Mouse (Mus musculus): ENCODE measurements around the gene Tmem212. TPM values are rescaled to one million over a fixed set of nuclear protein-coding genes. Genes with fewer than 3 reads are reported as not detected.
A peak's percentile ranks its signal among the peaks of the same experiment; 100 is the strongest.

The Tmem212 gene
- polyA plus RNA-seq, 1 experiment from 2014 or later = not detected

DNA sequence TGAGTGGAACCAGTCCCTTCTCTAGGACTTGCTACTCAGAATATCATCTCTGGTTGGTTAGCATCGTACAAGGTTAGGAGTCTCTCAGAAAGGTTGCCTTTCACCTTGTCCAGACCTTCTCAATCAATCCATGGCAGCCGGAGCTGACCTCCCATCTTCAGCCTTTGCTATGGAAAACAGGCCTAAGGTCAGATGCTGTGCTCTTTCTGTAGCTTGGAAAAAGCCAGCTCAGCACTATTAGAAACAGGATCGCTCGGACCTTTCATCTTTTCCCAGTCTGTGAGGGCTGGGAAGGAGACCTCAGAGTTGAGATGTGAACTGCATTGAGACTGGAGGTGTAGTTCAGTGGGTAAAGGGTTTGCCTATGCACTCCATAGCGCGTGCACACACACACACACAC is 10.6 kb downstream of the Tmem212 start:
- no peak for ATAC-seq (ENCODE audit: insufficient number of reproducible peaks, low FRiP score, low TSS enrichment, low read depth)
- WGBS = 81% methylated on average over 6 of the region's 6 CpGs
- peaks cover 17% of the 10 kb centered on the region for H3K4me1 ChIP-seq

DNA sequence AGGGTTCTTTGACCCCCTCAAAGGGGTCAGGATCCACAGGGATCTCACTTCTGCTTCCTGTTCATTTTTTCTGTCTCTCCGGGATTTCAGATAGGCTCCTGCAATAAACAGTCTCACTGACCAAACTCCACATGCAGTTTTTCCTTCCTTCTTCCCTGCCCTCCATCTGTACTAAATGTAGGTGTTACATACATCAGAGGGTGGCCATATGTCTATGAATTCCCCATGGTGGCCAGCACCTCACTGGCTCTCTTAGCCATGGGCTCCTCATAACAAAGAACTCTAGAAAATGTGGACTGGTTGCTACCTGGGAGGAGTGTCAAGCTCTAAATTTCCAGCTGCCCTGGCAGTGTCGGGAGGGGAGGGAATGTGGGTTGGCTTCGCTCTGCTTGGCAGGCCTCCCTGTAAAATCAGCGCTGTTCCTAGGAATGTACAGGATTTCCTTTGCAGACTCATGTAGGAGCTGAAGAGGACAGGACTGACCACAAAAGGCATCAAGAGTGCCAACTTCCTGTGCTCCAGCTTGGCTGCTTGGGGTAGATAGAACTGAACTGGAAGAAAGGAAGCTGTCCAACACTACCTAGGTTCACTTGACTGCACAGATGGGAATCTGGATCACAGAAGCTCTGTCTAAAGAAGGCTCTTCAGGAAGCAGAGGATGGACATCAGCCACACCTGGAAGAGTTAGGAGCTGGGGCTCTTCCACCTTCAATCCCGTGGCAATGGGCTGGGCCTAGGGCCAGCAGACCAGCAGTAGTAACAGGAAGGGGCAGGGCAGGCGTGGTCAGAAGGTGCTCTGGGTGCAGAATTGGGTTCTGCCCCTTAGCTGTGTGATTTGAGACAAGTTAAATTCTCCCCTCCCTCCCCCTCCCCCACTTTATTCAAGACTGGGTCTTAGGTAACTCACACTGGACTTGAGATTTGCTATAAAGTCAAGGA is 14.0 kb downstream of the Tmem212 start:
- Histone ChIP-seq H3K9ac (no peak overlapping the region), H3K4me1 (peaks cover 9% of the 10 kb centered on the region), H3K27me3 (no peaks in the 10 kb centered on the region), H3K36me3 (no peaks in the 10 kb centered on the region), H3K4me2 (no peak overlapping the region), H3K4me3 (no peak overlapping the region), H3K9me3 (no peaks in the 10 kb centered on the region), H3K27ac (peak overlapping the region; percentile 72)
- WGBS = 40% methylated on average over 6 of the region's 6 CpGs
- peak; percentile 75; the same call in 1 of the 2 replicates for ATAC-seq (ENCODE audit: insufficient number of reproducible peaks, low FRiP score, low TSS enrichment, low read depth)

More for the DNA sequence above, 10.6 kb downstream of the Tmem212 start:
- Histone ChIP-seq H3K4me3 (no peak overlapping the region), H3K36me3 (no peaks in the 10 kb centered on the region), H3K27me3 (no peaks in the 10 kb centered on the region), H3K9me3 (no peaks in the 10 kb centered on the region), H3K9ac (no peak overlapping the region), H3K4me2 (no peak overlapping the region), H3K27ac (no peak overlapping the region)

DNA sequence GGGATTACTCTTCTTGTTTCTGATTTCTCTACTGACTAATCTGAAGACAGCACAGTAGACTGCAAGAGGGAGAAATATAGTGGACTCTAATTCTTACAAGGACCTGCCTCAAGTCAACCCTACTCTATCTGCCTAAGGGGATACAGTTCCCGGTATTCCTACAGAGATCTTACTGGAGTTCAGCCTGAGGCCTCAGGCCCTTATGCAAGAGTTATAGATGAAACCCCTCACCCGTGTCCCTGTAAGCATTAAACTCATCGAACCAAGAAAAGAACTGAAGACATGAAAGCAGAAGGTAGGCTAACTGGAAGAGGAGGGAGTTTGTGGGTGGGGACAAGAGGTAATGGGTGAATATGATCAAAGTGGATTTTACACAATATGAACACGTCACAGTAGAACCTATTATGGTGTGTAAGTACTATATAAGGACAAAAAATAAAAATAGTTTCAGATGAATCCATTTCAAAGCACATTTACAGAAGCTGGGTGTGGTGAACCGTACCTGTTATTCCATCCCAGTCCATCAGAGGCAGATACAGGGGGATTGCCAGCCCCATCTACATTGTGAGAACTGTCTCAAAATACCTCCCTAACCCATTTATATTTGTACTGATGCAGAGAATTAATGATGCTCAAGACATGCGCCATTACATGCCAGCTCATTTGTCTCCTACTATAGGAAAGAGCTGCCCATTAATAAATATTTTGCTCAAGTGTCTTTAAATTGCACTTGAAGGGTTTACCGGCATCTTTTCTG is 17.1 kb downstream of the Tmem212 start:
- H3K9me3 ChIP-seq = no peaks in the 10 kb centered on the region
- H3K27ac ChIP-seq = no peak overlapping the region
- 78% methylated on average over 7 of the region's 7 CpGs for WGBS
- peaks cover 9% of the 10 kb centered on the region for H3K4me1 ChIP-seq
- ATAC-seq (ENCODE audit: insufficient number of reproducible peaks, low FRiP score, low TSS enrichment, low read depth) = no peak
- H3K9ac ChIP-seq = no peak overlapping the region
- no peaks in the 10 kb centered on the region for H3K36me3 ChIP-seq
- no peak overlapping the region for H3K4me2 ChIP-seq
- no peaks in the 10 kb centered on the region for H3K27me3 ChIP-seq
- H3K4me3 ChIP-seq = no peak overlapping the region

GRCm38 (mm10) chr3:27873268-27874073 is 22.7 kb downstream of the Tmem212 start:
- no peak overlapping the region for H3K9ac ChIP-seq
- no peak overlapping the region for H3K4me2 ChIP-seq
- H3K9me3 ChIP-seq = no peaks in the 10 kb centered on the region
- no peaks in the 10 kb centered on the region for H3K27me3 ChIP-seq
- WGBS = 75% methylated on average over 9 of the region's 9 CpGs
- ATAC-seq (ENCODE audit: insufficient number of reproducible peaks, low FRiP score, low TSS enrichment, low read depth) = no peak
- H3K4me3 ChIP-seq = no peak overlapping the region
- no peak overlapping the region for H3K27ac ChIP-seq
- H3K36me3 ChIP-seq = no peaks in the 10 kb centered on the region
- no peaks in the 10 kb centered on the region for H3K4me1 ChIP-seq

- WGBS = 93% methylated on average over 4 of the region's 4 CpGs
- no peaks in the 10 kb centered on the region for H3K4me1 ChIP-seq
- no peak overlapping the region for H3K27ac ChIP-seq
- H3K9me3 ChIP-seq = no peaks in the 10 kb centered on the region
- H3K27me3 ChIP-seq = no peaks in the 10 kb centered on the region
- no peak for ATAC-seq (ENCODE audit: insufficient number of reproducible peaks, low FRiP score, low TSS enrichment, low read depth)
- H3K9ac ChIP-seq = no peak overlapping the region
- no peaks in the 10 kb centered on the region for H3K36me3 ChIP-seq
- no peak overlapping the region for H3K4me2 ChIP-seq
- no peak overlapping the region for H3K4me3 ChIP-seq
Observed at GRCm38 (mm10) chr3:27872429-27872828, 23.7 kb downstream of the Tmem212 start.

DNA sequence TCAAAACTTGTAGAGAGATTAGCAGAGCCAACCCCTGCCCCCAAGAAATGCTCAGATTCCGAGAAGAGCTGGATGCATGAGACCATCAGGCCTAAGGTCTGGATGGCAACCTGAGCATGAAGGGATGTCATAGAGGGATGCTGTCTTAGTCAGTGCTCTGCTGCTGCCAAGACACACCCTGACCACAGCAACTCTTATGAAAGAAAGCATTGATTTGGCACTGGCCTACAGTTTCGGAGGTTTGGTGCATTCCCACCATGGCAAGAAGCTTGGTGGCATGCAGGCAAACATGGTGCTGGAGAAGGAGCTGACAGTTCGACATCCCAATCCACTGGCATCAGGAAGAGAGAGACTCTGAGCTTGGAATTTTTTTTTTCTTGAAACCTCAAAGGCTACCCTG is 24.3 kb downstream of the Tmem212 start:
- Histone ChIP-seq H3K9ac (no peak overlapping the region), H3K27me3 (no peaks in the 10 kb centered on the region), H3K4me2 (no peak overlapping the region), H3K4me3 (no peak overlapping the region), H3K36me3 (no peaks in the 10 kb centered on the region), H3K9me3 (no peaks in the 10 kb centered on the region), H3K4me1 (no peaks in the 10 kb centered on the region), H3K27ac (no peak overlapping the region)
- WGBS = 87% methylated on average over 3 of the region's 3 CpGs
- no peak for ATAC-seq (ENCODE audit: insufficient number of reproducible peaks, low FRiP score, low TSS enrichment, low read depth)

GRCm38 (mm10) chr3:27871371-27871770 is 24.8 kb downstream of the Tmem212 start:
- ATAC-seq (ENCODE audit: insufficient number of reproducible peaks, low FRiP score, low TSS enrichment, low read depth) = no peak
- H3K4me1 ChIP-seq = no peaks in the 10 kb centered on the region
- no peak overlapping the region for H3K4me2 ChIP-seq

GRCm38 (mm10) chr3:27868681-27869080 is 27.5 kb downstream of the Tmem212 start:
- Histone ChIP-seq H3K9ac (no peak overlapping the region), H3K27ac (no peak overlapping the region), H3K4me2 (no peak overlapping the region), H3K4me1 (peaks cover 9% of the 10 kb centered on the region), H3K4me3 (no peak overlapping the region), H3K27me3 (no peaks in the 10 kb centered on the region), H3K9me3 (no peaks in the 10 kb centered on the region), H3K36me3 (no peaks in the 10 kb centered on the region)
- WGBS = 95% methylated on average over 3 of the region's 3 CpGs
- ATAC-seq (ENCODE audit: insufficient number of reproducible peaks, low FRiP score, low TSS enrichment, low read depth) = no peak

More at GRCm38 (mm10) chr3:27871371-27871770, 24.8 kb downstream of the Tmem212 start:
- 67% methylated on average over 4 of the region's 4 CpGs for WGBS
- H3K27ac ChIP-seq = no peak overlapping the region
- H3K4me3 ChIP-seq = no peak overlapping the region
- H3K9ac ChIP-seq = no peak overlapping the region
- no peaks in the 10 kb centered on the region for H3K27me3 ChIP-seq
- no peaks in the 10 kb centered on the region for H3K36me3 ChIP-seq
- no peaks in the 10 kb centered on the region for H3K9me3 ChIP-seq

- Histone ChIP-seq H3K36me3 (no peaks in the 10 kb centered on the region), H3K27me3 (no peaks in the 10 kb centered on the region), H3K4me2 (no peak overlapping the region), H3K4me3 (no peak overlapping the region), H3K27ac (no peak overlapping the region), H3K9me3 (no peaks in the 10 kb centered on the region), H3K9ac (no peak overlapping the region), H3K4me1 (peaks cover 16% of the 10 kb centered on the region)
- ATAC-seq (ENCODE audit: insufficient number of reproducible peaks, low FRiP score, low TSS enrichment, low read depth) = no peak
- 68% methylated on average over 3 of the region's 3 CpGs for WGBS
Observed at GRCm38 (mm10) chr3:27867731-27868130, 28.4 kb downstream of the Tmem212 start.

GRCm38 (mm10) chr3:27862821-27863740 is 33.1 kb downstream of the Tmem212 start:
- H3K9me3 ChIP-seq = no peaks in the 10 kb centered on the region
- no peaks in the 10 kb centered on the region for H3K36me3 ChIP-seq
- peak; percentile 87 for ATAC-seq (ENCODE audit: insufficient number of reproducible peaks, low FRiP score, low TSS enrichment, low read depth)
- no peak overlapping the region; the same call in 1 of the 2 replicates for H3K9ac ChIP-seq
- peaks cover 53% of the 10 kb centered on the region for H3K4me1 ChIP-seq
- peak overlapping the region; percentile 28 for H3K4me3 ChIP-seq
- H3K4me2 ChIP-seq = peak overlapping the region; percentile 37
- 3% methylated on average over 16 of the region's 16 CpGs for WGBS
- no peaks in the 10 kb centered on the region for H3K27me3 ChIP-seq
- H3K27ac ChIP-seq = peak overlapping the region; percentile 92

DNA sequence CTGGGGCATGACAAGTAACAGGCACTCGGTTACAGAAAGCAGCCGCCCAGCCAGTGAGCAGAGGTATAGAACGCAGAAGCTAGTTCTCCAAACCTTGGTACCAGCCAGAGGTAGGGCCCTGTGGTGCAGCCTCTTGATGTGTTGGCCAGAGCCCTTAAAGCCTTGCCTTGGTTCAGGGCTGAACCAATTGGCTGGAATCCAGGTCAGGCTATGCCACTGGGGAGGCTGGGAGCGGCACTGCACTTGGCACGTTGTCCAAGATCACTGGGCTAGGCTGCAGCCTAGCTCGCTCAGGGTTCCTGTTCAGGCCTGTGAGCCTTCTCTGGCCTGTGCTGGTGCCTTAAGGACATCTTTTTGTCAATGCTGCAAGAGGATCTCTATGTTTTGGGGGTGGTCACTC is 34.6 kb downstream of the Tmem212 start:
- H3K27ac ChIP-seq = peak overlapping the region; percentile 92
- peaks cover 54% of the 10 kb centered on the region for H3K4me1 ChIP-seq
- H3K9ac ChIP-seq = no peak overlapping the region
- ATAC-seq (ENCODE audit: insufficient number of reproducible peaks, low FRiP score, low TSS enrichment, low read depth) = no peak
- WGBS = 58% methylated on average over 6 of the region's 6 CpGs
- no peaks in the 10 kb centered on the region for H3K27me3 ChIP-seq
- H3K9me3 ChIP-seq = no peaks in the 10 kb centered on the region
- H3K36me3 ChIP-seq = no peaks in the 10 kb centered on the region
- H3K4me3 ChIP-seq = no peak overlapping the region
- H3K4me2 ChIP-seq = no peak overlapping the region

All from limb, embryonic 15.5 days (tissue).